Mouse (Mus musculus): Measurements from ENCODE around the gene Opcml. TPM values are rescaled to one million over a fixed set of nuclear protein-coding genes. Genes with fewer than 3 reads are reported as not detected.

The Opcml gene
- polyA plus RNA-seq, 1 experiment from 2014 or later: 25.1 TPM

GRCm38 (mm10) chr9:27889636-27890035, 99.1 kb downstream of the Opcml start:
- H3K9ac ChIP-seq: no peak overlapping the region
- H3K4me1 ChIP-seq (replicated peaks): no peaks in the 10 kb centered on the region
- H3K27me3 ChIP-seq: no peaks in the 10 kb centered on the region
- 63% methylated on average over 5 of the region's 5 CpGs for WGBS
- no peak overlapping the region for H3K4me3 ChIP-seq
- no peaks in the 10 kb centered on the region for H3K36me3 ChIP-seq
- H3K27ac ChIP-seq: no peak overlapping the region
- H3K9me3 ChIP-seq: no peaks in the 10 kb centered on the region
- no peak for ATAC-seq (ENCODE audit: low FRiP score)
- H3K4me2 ChIP-seq: no peak overlapping the region

- Histone ChIP-seq H3K36me3 (no peaks in the 10 kb centered on the region), H3K4me1 (replicated peaks) (no peaks in the 10 kb centered on the region), H3K4me2 (no peak overlapping the region), H3K4me3 (no peak overlapping the region), H3K9ac (no peak overlapping the region), H3K9me3 (no peaks in the 10 kb centered on the region), H3K27ac (no peak overlapping the region), H3K27me3 (no peaks in the 10 kb centered on the region)
- 44% methylated on average over 3 of the region's 3 CpGs for WGBS
- ATAC-seq (ENCODE audit: low FRiP score): no peak
Observed at GRCm38 (mm10) chr9:27917250-27917649, 126.7 kb downstream of the Opcml start.

- ATAC-seq (ENCODE audit: low FRiP score): no peak
- H3K27ac ChIP-seq: no peak overlapping the region
- no peak overlapping the region for H3K4me2 ChIP-seq
- no peak overlapping the region for H3K9ac ChIP-seq
- no peak overlapping the region for H3K4me3 ChIP-seq
- no peaks in the 10 kb centered on the region for H3K9me3 ChIP-seq
- H3K4me1 ChIP-seq (replicated peaks): peaks cover 9% of the 10 kb centered on the region; the same call in 1 of the 2 replicates
- no peaks in the 10 kb centered on the region for H3K27me3 ChIP-seq
- 89% methylated on average over 1 of the region's 1 CpGs for WGBS
- H3K36me3 ChIP-seq: no peaks in the 10 kb centered on the region
Observed at GRCm38 (mm10) chr9:27923495-27923894, 132.9 kb downstream of the Opcml start.

DNA sequence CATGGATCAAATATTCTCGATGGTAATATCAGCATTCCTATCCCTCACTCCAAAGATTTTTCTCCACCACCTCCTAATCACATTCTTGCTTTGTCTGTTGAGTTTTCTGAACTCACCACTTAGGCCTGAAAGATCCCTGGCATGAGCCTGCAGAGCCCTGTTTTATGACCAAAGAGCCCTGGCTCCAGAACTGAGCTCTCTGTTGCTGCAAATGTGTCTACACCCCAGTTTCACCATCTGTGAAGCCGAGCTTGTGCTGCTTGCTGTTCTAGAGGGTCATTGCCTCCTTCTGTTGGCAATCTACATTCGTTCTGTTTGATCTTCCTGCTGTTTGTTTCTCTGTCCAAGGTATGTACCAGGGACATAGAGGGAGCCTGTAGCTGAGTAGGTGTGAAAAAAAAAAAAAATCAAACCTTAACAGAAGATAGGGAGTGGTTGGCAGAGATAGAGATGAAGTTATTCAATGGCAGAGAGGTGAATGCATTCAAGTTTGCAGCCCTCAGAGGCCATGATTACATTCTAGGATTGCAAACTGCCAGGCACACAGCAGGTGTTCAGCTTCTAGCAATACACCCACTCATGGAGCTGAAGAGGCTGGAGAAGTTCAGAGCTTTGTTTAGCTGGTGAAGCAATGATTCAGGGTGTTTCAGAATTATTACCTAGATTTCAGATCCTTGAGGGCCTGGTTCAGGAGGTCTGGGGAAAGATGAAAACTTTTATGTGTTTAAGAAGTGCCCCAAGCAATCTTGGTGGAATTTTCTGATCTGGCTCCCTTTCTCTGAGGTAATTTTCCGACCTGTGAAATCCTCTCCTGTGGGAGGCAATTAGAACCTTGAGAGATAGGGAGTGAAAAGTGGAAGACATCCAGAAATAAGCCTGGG, 133.6 kb downstream of the Opcml start:
- Histone ChIP-seq H3K27me3 (no peaks in the 10 kb centered on the region), H3K36me3 (no peaks in the 10 kb centered on the region), H3K4me3 (no peak overlapping the region), H3K4me2 (no peak overlapping the region), H3K27ac (no peak overlapping the region), H3K4me1 (replicated peaks) (peaks cover 9% of the 10 kb centered on the region; the same call in 1 of the 2 replicates), H3K9me3 (no peaks in the 10 kb centered on the region), H3K9ac (no peak overlapping the region)
- WGBS: 83% methylated on average over 4 of the region's 4 CpGs
- no peak for ATAC-seq (ENCODE audit: low FRiP score)

DNA sequence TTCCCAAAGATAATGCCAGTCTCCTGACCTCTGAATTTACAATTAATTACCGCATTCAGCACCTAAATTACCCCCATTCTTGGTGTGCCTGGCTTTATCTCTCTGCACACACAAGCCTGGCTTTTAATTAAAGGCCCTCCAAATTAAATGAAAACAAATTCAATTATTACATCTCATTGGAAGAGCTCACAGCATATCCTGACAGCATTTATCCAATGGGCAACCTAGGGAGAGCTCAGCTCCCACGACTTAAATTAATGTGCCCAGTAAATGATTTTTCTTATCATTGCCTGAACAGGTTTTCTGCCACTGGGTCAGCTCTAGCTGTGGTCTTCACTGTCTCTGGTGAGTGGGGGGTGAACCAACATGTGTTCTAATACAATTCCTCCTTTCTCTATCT, 135.1 kb downstream of the Opcml start:
- ATAC-seq (ENCODE audit: low FRiP score): peak; percentile 57; the same call in 1 of the 2 replicates
- Histone ChIP-seq H3K9me3 (no peaks in the 10 kb centered on the region), H3K4me2 (no peak overlapping the region), H3K27ac (no peak overlapping the region), H3K4me3 (no peak overlapping the region), H3K9ac (no peak overlapping the region), H3K4me1 (replicated peaks) (peaks cover 9% of the 10 kb centered on the region; the same call in 1 of the 2 replicates), H3K27me3 (no peaks in the 10 kb centered on the region), H3K36me3 (no peaks in the 10 kb centered on the region)
- WGBS: 58% methylated on average over 2 of the region's 2 CpGs

- no peak for ATAC-seq (ENCODE audit: low FRiP score)
- no peaks in the 10 kb centered on the region for H3K36me3 ChIP-seq
- no peak overlapping the region for H3K4me2 ChIP-seq
- no peaks in the 10 kb centered on the region for H3K9me3 ChIP-seq
- H3K9ac ChIP-seq: no peak overlapping the region
- H3K27ac ChIP-seq: no peak overlapping the region
- no peaks in the 10 kb centered on the region for H3K4me1 ChIP-seq (replicated peaks)
- no peaks in the 10 kb centered on the region for H3K27me3 ChIP-seq
- no peak overlapping the region for H3K4me3 ChIP-seq
Observed at GRCm38 (mm10) chr9:27937253-27937652, 146.7 kb downstream of the Opcml start.

DNA sequence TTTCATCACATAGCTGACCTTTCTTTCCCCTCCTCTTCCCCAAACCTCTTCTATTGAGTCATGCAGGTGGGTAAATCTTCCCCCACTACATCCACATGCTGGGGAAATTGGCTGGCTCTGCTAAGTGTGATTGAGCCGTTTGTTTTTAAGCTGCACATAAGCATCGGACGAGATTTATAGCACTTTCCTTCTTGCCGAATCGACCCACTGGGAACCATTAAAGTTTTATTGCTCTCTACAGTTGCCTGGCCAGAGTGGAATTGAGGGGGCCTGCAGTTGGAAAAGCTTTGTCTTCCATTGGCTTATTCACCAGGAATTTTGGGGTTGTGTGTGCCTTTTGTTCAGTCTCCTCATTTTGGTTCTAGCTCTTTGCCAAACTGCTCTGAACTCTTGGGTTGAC, 147.1 kb downstream of the Opcml start:
- 75% methylated on average over 5 of the region's 5 CpGs for WGBS
- H3K9ac ChIP-seq: no peak overlapping the region
- no peaks in the 10 kb centered on the region for H3K4me1 ChIP-seq (replicated peaks)
- ATAC-seq (ENCODE audit: low FRiP score): no peak
- no peak overlapping the region for H3K27ac ChIP-seq
- H3K4me2 ChIP-seq: no peak overlapping the region
- H3K27me3 ChIP-seq: no peaks in the 10 kb centered on the region
- H3K36me3 ChIP-seq: no peaks in the 10 kb centered on the region
- no peak overlapping the region for H3K4me3 ChIP-seq
- no peaks in the 10 kb centered on the region for H3K9me3 ChIP-seq

- H3K4me1 ChIP-seq (replicated peaks): peaks cover 10% of the 10 kb centered on the region
- H3K27ac ChIP-seq: no peak overlapping the region
- H3K36me3 ChIP-seq: no peaks in the 10 kb centered on the region
- H3K9me3 ChIP-seq: no peaks in the 10 kb centered on the region
- no peak overlapping the region for H3K4me2 ChIP-seq
- no peaks in the 10 kb centered on the region for H3K27me3 ChIP-seq
- ATAC-seq (ENCODE audit: low FRiP score): no peak
- 41% methylated on average over 11 of the region's 11 CpGs for WGBS
- H3K4me3 ChIP-seq: no peak overlapping the region
- no peak overlapping the region for H3K9ac ChIP-seq
Observed at GRCm38 (mm10) chr9:27945323-27946010, 154.9 kb downstream of the Opcml start.

DNA sequence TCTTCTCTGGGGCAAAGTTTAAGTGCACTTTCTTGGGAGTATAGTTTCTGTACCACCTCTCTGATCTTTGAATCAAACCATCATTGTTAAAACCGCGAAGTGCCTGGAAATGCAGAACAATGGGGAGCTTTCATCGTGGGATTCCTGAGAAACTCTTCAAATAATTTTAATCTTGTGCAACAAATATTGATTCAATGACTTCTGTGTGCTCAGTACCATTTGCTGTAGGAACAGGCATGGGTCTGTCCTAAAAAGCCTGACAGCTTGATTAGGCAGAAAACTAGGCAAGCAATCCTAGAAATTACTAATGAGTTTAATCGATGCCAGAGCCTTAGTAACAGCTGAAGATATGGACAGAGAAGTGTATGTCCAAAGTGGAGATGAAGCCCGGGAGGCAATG, 160.5 kb downstream of the Opcml start:
- WGBS: 48% methylated on average over 5 of the region's 5 CpGs
- no peak overlapping the region for H3K9ac ChIP-seq

DNA sequence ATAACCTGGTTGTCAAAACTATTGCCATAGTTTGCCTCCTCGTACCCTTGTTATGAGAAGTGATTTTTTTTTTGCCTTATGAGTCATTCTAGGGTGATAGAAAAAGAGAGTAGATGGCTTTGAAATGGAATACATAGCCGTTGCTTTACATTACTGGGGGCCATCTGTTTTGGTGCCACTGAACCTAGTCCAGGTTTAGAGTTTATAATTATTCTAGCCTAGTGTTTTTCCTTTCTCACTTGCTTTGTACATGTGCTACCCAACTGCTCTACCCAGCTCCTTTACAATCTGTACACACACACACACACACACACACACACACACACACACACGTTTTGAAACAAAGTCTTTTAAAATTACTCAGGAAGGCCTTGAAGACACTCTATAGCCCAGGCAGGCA, 171.1 kb downstream of the Opcml start:
- no peaks in the 10 kb centered on the region for H3K27me3 ChIP-seq
- no peak for ATAC-seq (ENCODE audit: low FRiP score)
- no peak overlapping the region for H3K4me2 ChIP-seq
- H3K9me3 ChIP-seq: no peaks in the 10 kb centered on the region
- H3K36me3 ChIP-seq: no peaks in the 10 kb centered on the region
- H3K4me1 ChIP-seq (replicated peaks): peaks cover 3% of the 10 kb centered on the region; the same call in 1 of the 2 replicates
- no peak overlapping the region for H3K27ac ChIP-seq
- H3K9ac ChIP-seq: no peak overlapping the region
- 91% methylated on average over 3 of the region's 3 CpGs for WGBS
- H3K4me3 ChIP-seq: no peak overlapping the region

More for the DNA sequence above, 160.5 kb downstream of the Opcml start:
- H3K4me3 ChIP-seq: no peak overlapping the region
- no peaks in the 10 kb centered on the region for H3K36me3 ChIP-seq
- no peaks in the 10 kb centered on the region for H3K4me1 ChIP-seq (replicated peaks)
- no peak for ATAC-seq (ENCODE audit: low FRiP score)
- H3K4me2 ChIP-seq: no peak overlapping the region
- H3K27me3 ChIP-seq: no peaks in the 10 kb centered on the region
- no peak overlapping the region for H3K27ac ChIP-seq
- H3K9me3 ChIP-seq: no peaks in the 10 kb centered on the region

GRCm38 (mm10) chr9:27963385-27963784, 172.8 kb downstream of the Opcml start:
- Histone ChIP-seq H3K36me3 (no peaks in the 10 kb centered on the region), H3K4me2 (no peak overlapping the region), H3K4me3 (no peak overlapping the region), H3K4me1 (replicated peaks) (peaks cover 3% of the 10 kb centered on the region; the same call in 1 of the 2 replicates), H3K27ac (no peak overlapping the region), H3K27me3 (no peaks in the 10 kb centered on the region), H3K9me3 (no peaks in the 10 kb centered on the region), H3K9ac (no peak overlapping the region)
- no peak for ATAC-seq (ENCODE audit: low FRiP score)
- WGBS: 67% methylated on average over 2 of the region's 2 CpGs

- Histone ChIP-seq H3K9me3 (no peaks in the 10 kb centered on the region), H3K9ac (no peak overlapping the region), H3K4me2 (no peak overlapping the region), H3K27me3 (no peaks in the 10 kb centered on the region), H3K27ac (no peak overlapping the region), H3K36me3 (no peaks in the 10 kb centered on the region), H3K4me3 (no peak overlapping the region), H3K4me1 (replicated peaks) (peaks cover 3% of the 10 kb centered on the region; the same call in 1 of the 2 replicates)
- 72% methylated on average over 10 of the region's 10 CpGs for WGBS
- ATAC-seq (ENCODE audit: low FRiP score): no peak
Observed at GRCm38 (mm10) chr9:27964902-27965550, 174.5 kb downstream of the Opcml start.

All from hindbrain, embryonic 13.5 days (tissue).